Mouse (Mus musculus) frontal cortex, postnatal 10 days (tissue): ENCODE data around the gene Jun.

Source experiments
- DNase-seq, 2 experiments: peaks; one replicate each; pipeline ENCODE4 v3.0.0; 2022; ENCODE audit warnings: low spot score in 2 of 2, mixed read lengths in 1 of 2

The Jun gene

DNA sequence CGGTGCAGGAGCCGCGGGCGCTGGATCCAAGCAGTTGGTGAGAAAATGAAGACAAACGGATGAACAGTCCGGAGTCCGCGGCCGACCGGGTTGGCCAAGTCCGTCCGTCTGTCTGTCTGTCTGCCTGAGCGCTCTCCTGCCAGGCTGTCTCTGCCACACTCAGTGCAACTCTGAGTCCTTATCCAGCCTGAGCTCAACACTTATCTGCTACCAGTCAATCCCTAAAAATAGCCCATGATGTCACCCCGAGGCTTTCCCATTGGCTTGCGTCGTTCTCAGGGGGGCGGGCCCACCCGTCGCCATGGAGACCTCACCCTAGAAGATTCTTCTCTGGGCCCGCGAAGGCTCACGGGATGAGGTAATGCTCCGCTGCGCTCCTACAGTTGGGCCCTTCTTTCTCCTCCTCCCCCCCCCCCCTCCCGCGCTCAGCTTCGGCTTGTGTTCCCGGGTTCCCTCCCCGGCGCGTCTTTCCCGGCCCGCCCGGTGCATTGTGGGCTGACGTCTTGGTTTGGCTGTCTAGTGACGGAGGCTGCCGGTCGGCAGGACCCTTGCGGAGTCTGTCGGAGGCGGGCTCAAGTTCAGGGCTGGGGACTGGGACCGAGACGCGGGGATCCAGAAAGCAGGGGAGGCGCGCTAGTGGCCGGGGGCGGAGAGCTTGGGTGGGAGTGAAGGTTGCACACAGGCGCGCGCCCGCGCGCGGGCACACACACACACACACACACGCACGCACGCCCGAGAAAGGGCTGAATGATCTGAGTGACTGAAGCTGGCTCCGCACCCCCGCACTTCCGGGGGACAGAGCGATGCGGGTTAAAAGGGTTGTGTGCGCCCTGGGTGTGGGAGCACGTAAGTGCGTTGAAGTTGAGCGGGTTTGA, at the start of gene Jun:
Jun (minus strand) TSS at position 198 of the 875 bp plus-strand sequence.
- peak; percentile 100 for DNase-seq

DNA sequence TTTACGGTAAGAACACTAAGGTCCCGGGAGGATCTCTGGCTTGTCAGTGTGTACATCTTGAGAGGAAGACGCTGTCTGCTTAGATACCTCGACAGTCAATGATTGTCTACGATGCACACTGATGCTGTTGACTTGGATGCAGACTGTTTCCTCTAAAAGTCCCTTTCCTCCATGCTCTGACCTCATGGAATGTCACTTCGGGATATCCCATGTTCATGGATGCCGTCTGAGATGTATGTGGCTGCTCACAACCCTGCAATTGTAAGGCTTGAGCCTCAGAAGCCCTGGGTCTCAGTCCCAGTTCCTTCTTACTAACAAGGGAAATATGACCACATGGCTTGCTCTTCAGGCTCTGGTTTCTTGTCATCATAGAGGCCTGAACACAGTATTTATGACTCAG, 49.7 kb upstream of the Jun start:
- no peak for DNase-seq

DNA sequence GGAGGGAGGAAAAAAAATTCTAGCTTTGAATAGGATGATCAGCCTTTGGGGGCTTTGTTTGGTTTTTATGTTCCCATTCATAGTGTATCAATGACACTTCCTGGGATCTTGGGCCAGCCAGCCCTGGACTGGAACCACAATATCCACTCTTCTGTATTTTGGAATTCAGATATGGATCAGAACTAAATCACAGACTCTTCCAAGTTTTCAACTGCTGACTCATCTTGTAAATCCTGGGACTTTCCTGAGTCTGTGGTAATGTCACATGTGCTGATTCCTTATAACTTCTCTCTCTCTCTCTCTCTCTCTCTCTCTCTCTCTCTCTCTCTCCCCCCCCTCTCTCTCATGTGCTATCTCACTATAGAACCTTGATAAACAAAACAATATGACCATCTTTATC, 48.7 kb upstream of the Jun start:
- no peak for DNase-seq

DNA sequence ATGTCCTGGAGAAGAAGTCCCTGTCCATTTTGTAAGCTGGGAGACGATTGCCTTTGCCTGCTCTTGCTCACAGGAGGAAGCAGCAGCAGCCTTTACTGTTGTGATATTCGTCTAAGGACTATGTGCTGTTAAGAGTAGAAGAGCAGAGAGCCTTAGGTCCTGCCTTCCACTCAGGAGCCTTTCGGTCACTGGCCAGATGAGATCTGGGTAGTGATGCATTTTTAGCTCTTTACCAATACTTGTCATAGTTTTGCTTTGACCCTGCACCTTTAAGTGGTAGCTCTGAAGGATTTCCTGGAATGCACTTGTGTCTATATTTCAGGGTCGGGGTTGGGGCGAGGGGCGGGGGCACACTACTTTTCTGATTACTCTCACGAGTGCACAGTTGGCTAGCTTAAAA, 47.4 kb upstream of the Jun start:
- DNase-seq: no peak

DNA sequence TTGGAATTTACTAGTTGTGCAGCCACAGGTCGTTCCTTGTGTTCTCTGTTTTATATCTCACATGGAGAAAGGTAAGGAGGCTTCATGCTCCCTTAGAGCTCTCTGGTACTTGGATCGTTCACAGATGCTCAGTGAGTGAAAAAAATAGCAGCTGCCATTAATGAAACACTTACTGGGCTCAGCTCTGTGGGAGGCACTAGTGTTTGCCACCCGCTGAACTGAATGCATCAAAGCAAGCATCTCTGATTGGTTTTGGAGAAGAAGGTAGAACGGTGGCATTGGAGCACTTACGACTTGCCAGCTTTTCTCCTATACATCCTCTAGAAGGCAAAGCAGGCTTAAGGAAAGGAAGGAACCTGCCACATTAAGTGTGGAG, 46.7 kb upstream of the Jun start:
- DNase-seq: no peak

DNA sequence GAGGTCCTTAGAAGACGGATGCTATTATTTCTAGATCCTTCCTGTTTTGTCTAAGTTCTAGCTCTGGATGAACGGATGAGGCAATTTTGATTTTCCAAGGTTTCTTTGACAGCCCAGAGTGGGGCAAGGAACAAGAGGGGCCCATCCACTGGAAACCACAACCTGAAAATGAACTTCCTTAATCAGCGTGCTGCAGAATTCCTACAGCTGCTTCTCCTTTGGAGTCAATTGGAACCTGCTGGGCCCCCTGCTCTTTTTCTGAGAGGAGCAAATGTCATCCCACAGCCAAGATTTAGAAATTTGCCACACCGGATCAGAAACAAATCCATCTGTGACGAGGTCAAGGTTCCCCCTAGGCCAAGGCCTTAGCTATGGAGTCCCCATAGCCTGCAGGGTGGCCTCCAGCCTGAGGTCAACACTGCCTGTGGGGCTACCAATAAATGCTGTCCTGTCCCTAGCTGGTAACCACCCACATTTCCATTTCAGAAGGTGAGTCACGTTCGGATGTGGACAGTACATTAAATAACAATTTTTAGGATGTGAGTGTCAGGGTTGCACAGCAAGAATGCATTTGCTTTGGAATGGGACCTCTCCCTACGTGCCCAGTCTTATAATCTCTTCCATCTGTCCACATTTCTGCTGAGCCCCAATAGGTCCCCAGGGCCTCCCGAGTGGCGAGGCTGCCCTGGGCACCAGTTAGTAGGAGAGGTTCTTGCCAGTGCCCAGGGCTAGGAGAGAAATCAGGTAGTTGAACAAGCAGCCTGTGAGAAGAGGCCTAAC, 46.1 kb upstream of the Jun start:
- DNase-seq: no peak

- DNase-seq: no peak
Observed at GRCm38 (mm10) chr4:95096731-95097130, 44.7 kb upstream of the Jun start.

DNA sequence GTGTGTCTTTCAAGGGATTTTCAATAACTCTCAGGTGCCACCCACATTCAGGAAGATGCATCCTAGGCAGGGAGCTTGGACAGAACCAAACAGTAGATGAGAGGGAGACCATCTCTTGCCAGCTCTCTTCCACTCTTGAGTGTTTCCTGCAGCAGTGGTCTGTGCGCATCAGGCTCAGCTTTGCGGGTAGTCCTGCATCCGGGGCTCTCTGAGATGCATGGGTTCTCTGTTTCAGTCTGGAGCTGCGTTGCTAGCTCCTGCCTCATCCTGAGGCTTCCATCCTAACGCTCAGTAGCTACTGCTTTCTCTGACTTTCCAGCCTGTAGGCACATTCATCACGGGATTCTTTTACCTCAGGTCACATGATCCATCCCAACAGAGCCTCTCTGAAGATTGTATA, 43.9 kb upstream of the Jun start:
- DNase-seq: no peak

DNA sequence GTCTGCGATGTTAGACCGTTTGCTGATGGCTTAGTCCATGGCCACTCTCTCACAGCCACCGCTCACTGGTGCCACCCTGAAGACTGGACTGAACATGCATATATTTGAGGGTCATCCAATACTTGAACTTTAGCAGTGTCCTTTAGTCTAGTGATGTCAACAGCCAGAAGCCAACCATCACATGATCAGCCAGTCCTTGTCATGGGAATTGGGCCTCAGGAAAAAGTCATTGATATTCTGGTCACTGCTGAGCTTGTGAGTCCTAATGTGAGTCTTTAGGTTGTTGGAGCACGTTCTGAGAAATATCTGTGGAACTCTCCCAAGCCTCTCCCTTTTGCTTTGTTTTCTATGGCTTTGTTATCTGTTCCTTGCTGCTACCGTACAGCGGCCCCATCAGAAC, 43.3 kb upstream of the Jun start:
- no peak for DNase-seq

GRCm38 (mm10) chr4:95094700-95095113, 42.7 kb upstream of the Jun start:
- DNase-seq: no peak

DNA sequence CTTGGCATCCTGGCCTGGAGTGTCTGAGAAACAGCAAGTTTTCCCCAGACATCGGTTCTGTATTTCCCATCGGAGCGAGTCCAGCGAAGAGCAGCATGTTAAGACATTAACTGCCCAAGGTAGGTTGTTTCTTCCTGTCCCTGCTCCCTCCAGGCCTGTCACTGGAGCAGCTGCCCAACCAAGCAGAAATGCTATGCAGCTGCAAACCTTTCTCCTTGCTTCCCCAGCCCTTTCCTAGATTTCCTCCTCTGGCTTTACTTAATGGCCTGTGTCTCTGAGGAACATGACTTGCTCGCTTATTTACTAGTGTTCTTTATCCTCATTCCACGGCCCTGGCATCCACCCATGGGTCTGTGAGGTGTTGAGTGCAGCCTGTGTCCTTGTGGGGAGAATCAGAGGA, 41.6 kb upstream of the Jun start:
- no peak for DNase-seq

- no peak for DNase-seq
Observed at GRCm38 (mm10) chr4:95092516-95092915, 40.5 kb upstream of the Jun start.

DNA sequence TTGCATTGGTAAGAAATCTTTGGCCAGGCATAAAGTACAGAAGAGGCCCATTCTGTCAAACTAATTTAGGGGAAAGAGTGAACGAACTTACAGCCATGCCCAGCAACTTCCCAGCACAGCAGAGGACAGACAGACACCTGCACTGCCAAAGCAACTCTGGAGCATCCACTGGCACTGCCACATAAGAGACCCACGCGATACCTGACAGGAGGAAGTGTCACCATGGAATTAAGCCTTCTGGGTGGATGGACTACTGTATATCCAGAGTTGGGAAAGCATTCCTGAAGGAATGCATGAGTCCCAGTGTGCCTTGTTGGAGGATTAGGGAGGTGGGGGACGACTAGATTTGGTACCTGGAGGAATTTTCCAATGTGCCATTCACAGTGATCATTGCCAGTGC, 39.5 kb upstream of the Jun start:
- no peak for DNase-seq

DNA sequence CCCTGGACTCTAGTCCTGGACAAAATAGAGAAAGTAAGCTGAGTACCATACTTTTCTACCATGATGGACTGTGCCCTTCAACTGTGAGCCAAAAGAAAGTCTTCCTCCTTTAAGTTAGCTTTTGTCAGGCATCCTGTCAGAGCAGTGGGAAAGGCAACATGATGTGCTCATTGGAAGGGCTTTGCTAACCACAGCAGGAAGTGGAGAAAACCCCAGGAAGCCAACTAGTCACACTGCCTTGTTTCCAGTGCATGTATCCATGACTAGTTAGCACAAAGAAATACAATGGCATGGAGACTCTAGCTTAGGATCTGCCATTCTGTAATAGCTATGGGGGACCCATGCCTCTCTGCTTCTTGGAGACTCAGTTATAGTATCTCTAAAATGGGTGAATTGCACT, 37.9 kb upstream of the Jun start:
- no peak for DNase-seq

DNA sequence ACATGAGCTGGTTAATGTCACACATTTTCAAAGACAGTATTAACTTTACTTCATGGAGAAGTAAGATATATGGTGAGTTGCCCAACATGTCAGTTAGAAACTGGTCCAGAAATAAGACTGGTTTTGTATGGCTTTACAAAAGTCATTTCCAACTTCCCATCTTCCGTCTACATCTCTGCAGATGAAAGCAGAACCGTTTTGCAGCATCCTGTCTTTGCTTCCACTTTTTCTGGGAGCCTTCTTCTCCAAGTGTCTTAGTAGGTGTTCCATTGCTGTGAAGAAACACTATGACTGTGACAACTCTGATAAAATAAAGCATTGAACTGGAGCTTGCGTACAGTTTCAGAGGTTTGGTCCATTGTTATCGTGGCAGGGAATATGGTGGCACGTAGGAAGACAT, 37.0 kb upstream of the Jun start:
- no peak for DNase-seq

GRCm38 (mm10) chr4:95083957-95084356, 31.9 kb upstream of the Jun start:
- DNase-seq: no peak

DNA sequence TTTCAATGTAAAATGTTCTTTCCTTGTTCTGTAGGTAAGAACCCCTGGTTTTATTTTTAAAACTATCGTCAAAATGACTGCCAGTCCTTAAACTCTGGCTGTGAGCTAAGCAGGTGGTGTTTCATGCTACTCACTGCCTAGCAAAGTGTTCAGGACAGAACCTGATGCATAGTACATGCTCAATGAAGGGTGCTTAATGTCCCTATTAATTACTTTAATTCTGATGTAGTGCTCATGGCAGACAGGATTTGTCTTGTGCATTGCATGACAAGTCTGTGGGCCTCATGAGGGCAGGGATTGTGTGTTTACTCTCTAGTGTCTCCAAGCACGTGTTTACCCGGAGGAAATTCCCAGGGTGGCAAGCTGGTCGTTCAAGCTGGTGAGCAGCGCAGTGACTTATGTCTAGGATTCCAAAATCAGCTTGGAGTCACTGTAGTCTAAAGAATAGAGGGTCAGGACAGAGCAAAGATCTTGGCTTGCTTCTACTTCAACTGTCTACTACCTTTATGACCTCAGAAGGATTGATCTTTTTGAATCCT, 31.2 kb upstream of the Jun start:
- no peak for DNase-seq

- DNase-seq: no peak
Observed at GRCm38 (mm10) chr4:95082481-95083088, 30.6 kb upstream of the Jun start.

GRCm38 (mm10) chr4:95081632-95082031, 29.6 kb upstream of the Jun start:
- DNase-seq: no peak

- DNase-seq: no peak
Observed at GRCm38 (mm10) chr4:95078625-95079024, 26.6 kb upstream of the Jun start.

DNA sequence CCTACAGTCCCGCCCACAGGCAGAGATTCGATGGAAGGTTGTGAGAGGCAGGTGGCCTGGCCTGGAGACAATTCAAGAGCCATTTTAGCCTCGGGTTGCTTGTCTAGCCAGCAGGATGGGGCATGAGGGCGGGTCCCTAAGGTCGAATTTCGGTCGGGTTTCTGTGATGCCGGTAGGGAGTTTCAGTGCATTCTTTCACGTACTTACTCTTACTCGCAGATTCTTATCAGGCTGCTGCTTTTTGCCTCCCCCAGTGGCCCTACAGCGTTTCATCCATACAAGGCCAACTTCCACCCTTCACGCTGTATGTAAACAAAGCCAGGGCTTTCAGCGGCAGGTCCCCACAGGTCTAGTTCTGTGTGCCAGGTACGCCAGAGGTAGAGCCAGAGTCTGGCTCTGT, 24.3 kb upstream of the Jun start:
- DNase-seq: no peak

DNA sequence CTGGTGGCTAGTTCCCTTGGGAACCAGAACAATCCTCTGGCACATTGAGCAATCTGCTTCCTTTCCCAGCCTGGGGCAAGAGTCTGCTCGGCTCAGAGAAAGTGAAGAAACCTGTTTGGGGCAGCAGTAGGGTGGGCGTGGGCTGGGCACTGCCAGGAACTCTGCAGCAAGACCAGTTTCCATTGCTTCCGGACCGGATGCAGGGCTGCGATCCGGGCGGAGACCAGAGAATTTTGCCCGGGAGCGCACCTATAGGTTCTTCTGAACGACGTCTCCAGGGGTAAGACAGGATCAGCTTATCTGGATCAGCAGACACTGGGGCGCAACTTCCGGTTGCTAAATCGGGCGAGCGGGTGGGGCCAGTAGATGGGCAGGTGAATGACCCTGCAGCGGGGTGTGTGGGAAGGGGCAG, 23.6 kb upstream of the Jun start:
- DNase-seq: no peak
